Mouse (Mus musculus) brown adipose tissue, adult 24 weeks (tissue): ENCODE measurements around the gene Arpp19. TPM values are rescaled to one million over a fixed set of nuclear protein-coding genes. Genes with fewer than 3 reads are reported as not detected.

ENCODE experiments used
- H3K27ac ChIP-seq: fragments of 200-500 bp; replicated peaks from 2 replicates; pipeline ENCODE4 v1.5.1; 2012; ENCODE audit warnings: low read depth, mild to moderate bottlenecking, low read length
- H3K4me1 ChIP-seq: fragments of 200-500 bp; 2 replicates; pipeline ENCODE4 v1.6.1; 2012; ENCODE audit warnings: low read length, mixed read lengths; ENCODE audit not compliant: control insufficient read depth, insufficient read depth, insufficient read length
- H3K4me3 ChIP-seq: fragments of 200-500 bp; 2 replicates; pipeline ENCODE4 v1.5.1; 2012; ENCODE audit warnings: low read depth, mild to moderate bottlenecking, low read length, moderate library complexity; ENCODE audit not compliant: insufficient read depth
- polyA plus RNA-seq: library from polyadenylated mRNA; stranded (reverse); fragments of >200 nt; gene quantifications from 2 replicates; pipeline ENCODE4 v1.2.4, GENCODE M21; 2012; ENCODE audit not compliant: missing spikeins, insufficient read depth, insufficient read length

Arpp19 gene
- polyA plus RNA-seq, 1 experiment, result 237 TPM

DNA sequence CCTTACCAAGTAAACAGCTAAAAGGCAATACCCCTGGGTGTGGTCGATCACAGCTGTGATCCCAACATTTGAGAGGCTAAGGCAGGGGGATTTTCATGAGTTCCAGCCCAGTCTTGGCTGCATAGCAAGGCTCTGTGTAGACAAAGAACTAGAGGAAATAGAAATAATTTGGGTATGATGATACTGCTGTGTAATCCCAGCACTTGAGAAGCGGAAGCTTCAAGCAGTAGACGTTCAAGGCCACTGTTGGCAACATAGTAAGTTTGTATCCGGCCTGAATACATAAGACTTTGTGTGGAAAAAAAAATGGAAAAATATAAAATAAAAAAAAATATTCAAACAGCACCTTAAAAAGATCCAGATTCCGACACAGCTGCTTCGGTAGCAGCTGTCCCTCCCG lies 14.9 kb upstream of the Arpp19 start:
- H3K27ac ChIP-seq, result no peak overlapping the region
- peaks cover 3% of the 10 kb centered on the region; the same call in 1 of the 2 replicates for H3K4me1 ChIP-seq
- no peak overlapping the region for H3K4me3 ChIP-seq

DNA sequence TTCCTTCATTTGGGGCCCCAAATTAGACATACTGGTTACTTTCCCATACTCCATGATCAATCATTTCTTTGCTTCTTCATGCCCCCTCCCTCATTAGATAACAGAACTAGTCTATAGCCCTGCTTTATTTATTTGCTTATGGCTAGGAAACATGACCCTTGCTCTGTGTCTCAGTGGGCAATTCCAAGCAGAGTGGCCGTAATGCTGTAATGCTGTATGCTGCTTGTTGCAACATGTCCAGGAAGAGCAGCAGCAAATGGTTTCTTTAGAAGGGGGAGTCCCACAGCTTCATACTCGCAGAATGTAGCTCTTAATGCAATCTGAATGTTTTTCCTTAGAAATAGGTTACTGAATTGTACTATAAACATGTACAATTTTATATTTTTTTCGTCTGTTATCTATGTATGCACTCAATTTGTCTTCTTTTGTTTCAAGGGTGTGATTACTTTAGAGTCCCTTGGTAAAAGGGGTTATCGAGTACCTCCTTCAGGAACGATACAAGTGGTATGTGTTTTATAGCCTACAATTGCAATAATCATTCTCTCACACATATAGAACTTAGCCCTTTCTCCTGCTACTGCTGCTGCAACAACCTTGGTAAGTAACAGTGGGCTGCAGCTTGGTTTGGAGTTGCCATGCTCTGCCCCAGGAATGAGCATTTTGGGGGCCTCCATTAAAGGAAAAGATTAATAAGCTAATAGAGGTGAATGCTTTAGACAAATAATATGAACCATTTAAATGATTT lies 14.1 kb upstream of the Arpp19 start:
- Histone ChIP-seq H3K4me1 (peaks cover 3% of the 10 kb centered on the region; the same call in 1 of the 2 replicates), H3K27ac (no peak overlapping the region; the same call in 1 of the 2 replicates), H3K4me3 (no peak overlapping the region)

DNA sequence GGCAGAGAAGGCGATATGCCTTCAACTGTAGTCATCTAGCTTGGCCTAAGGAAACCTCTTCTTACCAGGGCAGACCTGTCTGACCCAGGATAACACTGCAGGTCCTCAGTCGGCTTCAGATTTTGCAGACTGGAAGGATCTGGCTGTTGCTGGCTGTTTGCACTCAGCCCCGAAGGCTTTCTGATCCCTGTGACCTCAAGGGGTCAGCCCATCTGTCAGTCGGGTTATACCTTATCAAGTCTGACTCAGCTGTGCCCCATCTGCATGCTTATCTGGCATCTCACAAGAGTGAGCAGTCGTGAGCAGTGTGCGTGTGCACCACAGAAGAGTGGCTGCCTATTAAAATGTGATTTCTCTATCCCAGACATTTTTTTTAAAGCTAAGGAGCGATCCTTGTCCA lies 13.3 kb upstream of the Arpp19 start:
- no peak overlapping the region for H3K4me3 ChIP-seq
- H3K4me1 ChIP-seq, result peaks cover 3% of the 10 kb centered on the region; the same call in 1 of the 2 replicates
- no peak overlapping the region for H3K27ac ChIP-seq

GRCm38 (mm10) chr9:75025689-75026088 lies 11.7 kb upstream of the Arpp19 start:
- H3K27ac ChIP-seq, result no peak overlapping the region
- no peak overlapping the region for H3K4me3 ChIP-seq
- H3K4me1 ChIP-seq, result no peaks in the 10 kb centered on the region

DNA sequence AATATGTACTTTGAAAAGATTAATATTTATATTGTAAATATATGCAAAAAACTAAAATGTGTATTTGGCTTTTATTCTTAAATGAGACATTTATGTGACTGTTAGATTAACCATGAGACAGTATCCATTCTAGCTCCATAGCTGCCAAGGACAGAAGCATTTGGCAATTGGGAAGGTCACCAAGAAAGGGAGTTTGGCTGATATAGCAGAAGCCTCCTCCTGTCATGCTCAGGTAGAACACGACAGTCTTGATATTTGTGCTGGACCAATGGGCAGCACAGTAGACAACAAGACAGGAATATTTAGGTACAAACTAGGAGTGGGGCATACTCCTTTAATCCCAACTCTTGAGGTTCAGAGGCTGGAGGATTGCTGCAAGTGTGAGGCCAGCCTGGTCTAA lies 5.0 kb upstream of the Arpp19 start:
- no peak overlapping the region for H3K4me3 ChIP-seq
- no peak overlapping the region for H3K27ac ChIP-seq
- H3K4me1 ChIP-seq, result no peaks in the 10 kb centered on the region

DNA sequence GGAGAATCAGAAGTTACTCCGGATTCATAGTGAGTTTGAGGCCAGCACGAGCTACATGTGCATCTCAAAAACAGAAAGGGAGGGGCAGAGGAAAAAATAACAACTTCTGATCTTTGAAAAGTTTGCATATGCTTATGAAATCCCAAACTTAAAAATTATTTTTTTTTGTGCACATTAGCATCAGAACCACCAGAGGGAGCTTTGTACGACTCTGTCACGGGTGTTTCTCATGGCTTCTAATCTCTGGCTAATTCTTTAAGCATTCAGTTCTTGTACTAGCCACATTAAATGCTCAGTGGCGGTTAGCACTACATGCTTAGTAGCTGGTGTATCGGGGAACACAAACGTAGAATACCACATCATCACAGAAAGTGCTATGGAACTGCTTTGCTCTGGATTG lies 4.3 kb upstream of the Arpp19 start:
- Histone ChIP-seq H3K27ac (no peak overlapping the region), H3K4me3 (no peak overlapping the region), H3K4me1 (no peaks in the 10 kb centered on the region)

GRCm38 (mm10) chr9:75034691-75035090 lies 2.7 kb upstream of the Arpp19 start:
- 0 out of 2 replicates have a peak overlapping the region, but pooled peaks have one; percentile 35 for H3K27ac ChIP-seq
- no peak overlapping the region for H3K4me3 ChIP-seq
- H3K4me1 ChIP-seq, result peaks cover 3% of the 10 kb centered on the region; the same call in 1 of the 2 replicates

GRCm38 (mm10) chr9:75035944-75036343 lies 1.5 kb upstream of the Arpp19 start:
- Histone ChIP-seq H3K4me3 (no peak overlapping the region), H3K27ac (no peak overlapping the region), H3K4me1 (peaks cover 3% of the 10 kb centered on the region; the same call in 1 of the 2 replicates)

DNA sequence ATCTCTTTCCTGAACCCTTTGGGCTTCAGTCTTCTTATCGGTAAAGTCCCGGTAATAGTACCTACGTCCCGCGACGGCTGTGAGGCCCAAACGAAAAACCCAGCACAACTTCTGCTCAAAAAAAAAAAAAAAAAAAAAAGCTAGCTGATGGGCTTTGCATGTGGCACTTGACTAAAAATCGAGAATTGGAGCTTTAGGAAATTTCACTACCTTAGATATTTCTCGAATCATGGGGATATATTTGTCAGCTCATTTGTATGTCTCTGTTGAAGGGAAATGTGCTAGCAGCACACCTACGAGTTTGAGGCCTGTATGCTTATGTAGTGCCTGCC lies 909 bp downstream of the Arpp19 start:
- H3K4me1 ChIP-seq, result peaks cover 3% of the 10 kb centered on the region; the same call in 1 of the 2 replicates
- H3K27ac ChIP-seq, result no peak overlapping the region
- H3K4me3 ChIP-seq, result peak overlapping the region; percentile 88

DNA sequence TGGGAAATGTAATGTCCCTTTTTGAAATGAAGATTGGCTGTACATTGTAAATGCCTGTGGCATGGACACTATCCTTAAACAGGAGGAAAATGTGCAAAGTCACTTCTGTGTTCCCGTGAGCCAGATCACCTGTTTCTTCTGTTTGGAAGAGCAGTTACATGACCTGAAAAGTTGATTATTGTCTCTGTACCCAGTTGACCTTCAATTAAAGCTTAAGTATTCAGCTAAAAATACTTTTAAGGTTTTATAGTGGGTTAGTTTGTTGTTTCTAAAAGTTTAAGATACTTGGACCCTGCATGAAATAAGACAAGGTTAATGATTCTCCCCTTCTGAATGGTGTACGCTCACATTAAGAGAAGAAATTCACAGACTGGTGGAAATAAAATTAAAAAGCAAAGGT lies 3.2 kb downstream of the Arpp19 start:
- H3K4me1 ChIP-seq, result peaks cover 3% of the 10 kb centered on the region; the same call in 1 of the 2 replicates
- H3K4me3 ChIP-seq, result no peak overlapping the region
- no peak overlapping the region for H3K27ac ChIP-seq

GRCm38 (mm10) chr9:75041840-75042525 lies 4.6 kb downstream of the Arpp19 start:
- no peak overlapping the region for H3K27ac ChIP-seq
- H3K4me3 ChIP-seq, result no peak overlapping the region
- H3K4me1 ChIP-seq, result peaks cover 3% of the 10 kb centered on the region; the same call in 1 of the 2 replicates

DNA sequence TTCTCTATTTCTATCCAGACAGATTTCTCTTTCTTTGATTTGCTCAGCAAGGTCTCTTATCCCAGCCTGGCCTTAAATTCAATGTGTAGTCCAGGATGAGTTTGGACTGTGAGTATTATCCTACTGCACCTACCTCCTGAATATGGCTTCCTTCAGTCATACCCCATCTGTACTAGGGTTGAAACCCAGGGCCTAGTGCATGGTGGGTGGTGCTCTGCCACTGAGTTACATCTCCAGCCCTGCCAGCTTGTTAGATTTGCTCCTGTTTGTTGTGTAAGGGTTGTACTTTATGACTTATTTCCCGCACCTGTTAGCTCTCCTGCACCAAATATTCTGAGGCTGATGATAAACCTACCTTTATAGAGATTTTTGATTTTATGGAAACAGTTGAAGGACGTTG lies 5.8 kb downstream of the Arpp19 start:
- H3K4me3 ChIP-seq, result no peak overlapping the region
- peaks cover 3% of the 10 kb centered on the region; the same call in 1 of the 2 replicates for H3K4me1 ChIP-seq
- no peak overlapping the region for H3K27ac ChIP-seq

GRCm38 (mm10) chr9:75047079-75047478 lies 9.7 kb downstream of the Arpp19 start:
- H3K4me3 ChIP-seq, result no peak overlapping the region
- no peaks in the 10 kb centered on the region for H3K4me1 ChIP-seq
- H3K27ac ChIP-seq, result no peak overlapping the region

DNA sequence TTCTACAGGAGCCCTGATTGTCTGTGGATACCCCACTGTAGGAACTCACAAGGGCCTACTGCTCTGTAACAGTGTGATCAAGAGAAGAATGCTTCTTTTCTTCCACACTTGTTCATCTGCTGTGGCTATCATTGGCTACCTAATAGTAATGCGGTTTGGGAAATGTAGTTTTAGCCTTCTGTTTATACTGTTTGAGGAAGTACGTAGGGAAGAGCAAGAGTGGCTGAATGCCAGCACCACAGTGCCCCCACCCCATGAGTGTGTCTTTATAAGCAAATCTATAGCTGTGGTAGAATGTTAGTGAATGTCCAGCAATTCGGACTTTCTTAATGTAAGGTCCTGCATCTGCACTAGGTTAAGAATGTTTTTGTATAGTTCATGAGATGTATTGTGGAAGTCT lies 11.7 kb downstream of the Arpp19 start:
- Histone ChIP-seq H3K4me1 (no peaks in the 10 kb centered on the region), H3K4me3 (no peak overlapping the region), H3K27ac (no peak overlapping the region)

GRCm38 (mm10) chr9:75050003-75050402 lies 12.6 kb downstream of the Arpp19 start:
- Histone ChIP-seq H3K27ac (no peak overlapping the region), H3K4me3 (no peak overlapping the region)

GRCm38 (mm10) chr9:75051841-75052240 lies 14.4 kb downstream of the Arpp19 start:
- H3K4me1 ChIP-seq, result no peaks in the 10 kb centered on the region
- H3K4me3 ChIP-seq, result no peak overlapping the region
- no peak overlapping the region for H3K27ac ChIP-seq

More at GRCm38 (mm10) chr9:75050003-75050402, 12.6 kb downstream of the Arpp19 start:
- H3K4me1 ChIP-seq, result no peaks in the 10 kb centered on the region
